Mouse (Mus musculus) lung, postnatal 0 days (tissue): ENCODE results near the gene Dixdc1.

Experiments used
- CTCF ChIP-seq: IDR thresholded peaks from 2 replicates; pipeline ENCODE4 v1.5.1; 2016; ENCODE audit warnings: antibody characterized with exemption, mild to moderate bottlenecking
- EP300 ChIP-seq: IDR thresholded peaks from 2 replicates; pipeline ENCODE4 v1.6.1; 2016; ENCODE audit warnings: antibody characterized with exemption, mild to moderate bottlenecking, control low read depth

DNA sequence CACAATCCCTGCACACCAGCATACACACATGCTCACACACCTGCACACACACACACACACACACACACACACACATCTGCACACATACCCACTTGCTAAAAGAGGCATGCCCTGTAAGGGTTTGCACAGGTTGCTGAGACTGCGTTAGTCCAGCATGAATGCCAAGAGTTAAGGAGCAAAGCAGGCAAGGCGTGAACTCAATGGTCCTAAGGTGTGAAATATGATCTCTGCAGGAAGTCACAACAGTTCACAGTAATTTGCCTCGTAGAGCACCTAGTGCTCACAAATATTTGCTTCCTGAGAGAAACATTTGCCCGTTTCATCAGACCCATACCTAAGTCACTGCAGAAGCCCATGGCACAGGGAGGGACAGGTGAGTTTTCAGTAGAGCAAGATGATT is 25.1 kb downstream of the Dixdc1 start:
- TF ChIP-seq EP300 (no peak), CTCF (no peak)
